Mouse (Mus musculus): ENCODE measurements around the gene Wars.
A peak's percentile ranks its signal among the peaks of the same experiment; 100 is the strongest.

The Wars gene

DNA sequence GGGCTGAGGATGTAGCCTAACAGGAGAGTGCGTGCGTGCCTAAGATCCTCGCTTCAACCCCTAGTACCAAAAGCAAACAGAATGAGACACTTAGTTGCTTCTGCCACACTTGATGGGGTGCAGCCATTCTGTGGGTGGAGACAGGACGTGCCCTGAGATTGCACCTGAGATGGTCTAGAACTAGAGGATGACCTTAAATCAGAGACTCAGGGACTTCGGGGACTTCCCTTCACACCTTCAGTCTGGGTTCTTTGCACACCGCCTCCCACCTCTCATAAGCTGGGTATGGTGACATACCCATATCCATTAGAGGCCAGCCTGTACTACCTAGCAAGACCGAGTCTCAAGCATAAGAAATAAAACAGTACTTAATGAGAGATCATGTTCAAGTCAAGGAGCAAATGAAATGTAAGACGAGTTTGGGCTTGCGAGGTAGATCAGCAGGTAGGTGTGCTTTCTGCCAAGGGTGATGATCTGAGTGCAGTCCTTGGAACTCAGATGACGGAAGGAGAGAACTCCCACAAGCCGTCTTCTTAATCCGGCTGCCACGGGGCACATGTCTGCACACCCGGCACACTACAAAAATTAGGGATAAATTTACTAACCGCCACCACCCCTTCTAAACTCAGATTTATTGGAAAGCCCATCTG, 69.6 kb downstream of the Wars start:
- DNase-seq (ENCODE audit: low spot score), result no peak

DNA sequence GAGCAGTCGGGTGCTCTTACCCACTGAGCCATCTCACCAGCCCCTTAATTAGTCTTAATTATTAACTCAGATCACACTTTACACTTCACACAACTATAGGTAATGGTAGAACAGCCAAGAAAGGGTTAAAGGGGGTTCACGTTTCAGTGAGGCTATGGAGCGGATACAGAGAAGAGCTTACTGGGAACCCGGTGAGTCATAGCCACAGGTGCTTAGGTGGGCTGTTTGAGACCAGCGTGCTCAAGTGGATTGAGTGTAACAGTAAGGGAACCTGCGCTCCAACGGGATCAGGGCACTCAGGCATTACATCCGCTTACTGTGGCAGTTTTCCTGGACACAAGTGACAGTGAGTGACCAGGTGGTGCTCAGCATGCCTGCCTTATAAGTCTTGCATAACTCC, 70.9 kb downstream of the Wars start:
- no peak for DNase-seq (ENCODE audit: low spot score)

DNA sequence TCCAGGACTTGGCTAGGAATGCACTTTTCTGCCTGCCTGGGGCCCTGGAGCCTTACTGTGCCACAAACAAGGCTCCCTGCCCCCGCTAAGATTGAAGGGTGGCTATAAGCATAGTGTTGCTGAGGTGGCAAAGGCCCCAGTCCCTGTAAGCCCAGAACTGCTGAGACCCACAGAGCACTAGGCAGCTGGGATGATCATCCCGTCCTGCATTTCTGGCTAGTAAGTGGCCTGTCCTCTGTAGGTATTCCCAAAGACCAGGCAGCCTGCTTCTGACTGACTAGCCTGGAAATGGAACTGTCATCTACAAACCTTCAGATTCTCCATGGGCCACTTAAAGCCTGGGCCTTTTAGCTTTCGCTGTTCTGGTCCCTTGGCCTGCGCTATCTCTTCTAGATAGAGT, 73.5 kb downstream of the Wars start:
- DNase-seq (ENCODE audit: low spot score), result no peak

DNA sequence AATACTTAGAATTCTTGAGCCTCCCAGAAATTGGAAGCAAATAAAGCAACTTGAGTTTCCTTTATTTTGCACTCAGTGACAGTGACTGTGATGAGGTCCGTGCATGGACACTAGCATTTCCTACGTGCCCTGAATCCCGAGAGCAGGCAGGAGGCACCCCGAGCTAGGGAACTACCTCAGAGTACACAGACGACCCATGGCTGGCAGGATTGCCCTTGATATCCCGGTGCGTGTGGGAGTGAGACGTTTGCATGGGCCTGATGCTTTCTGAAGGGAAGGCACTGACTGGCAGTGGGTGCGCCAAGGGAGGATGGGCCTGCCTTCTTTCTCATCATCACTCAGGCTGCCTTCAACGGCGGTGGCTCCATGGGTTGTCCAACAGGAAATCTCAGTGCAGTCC, 77.4 kb downstream of the Wars start:
- no peak for DNase-seq (ENCODE audit: low spot score)

DNA sequence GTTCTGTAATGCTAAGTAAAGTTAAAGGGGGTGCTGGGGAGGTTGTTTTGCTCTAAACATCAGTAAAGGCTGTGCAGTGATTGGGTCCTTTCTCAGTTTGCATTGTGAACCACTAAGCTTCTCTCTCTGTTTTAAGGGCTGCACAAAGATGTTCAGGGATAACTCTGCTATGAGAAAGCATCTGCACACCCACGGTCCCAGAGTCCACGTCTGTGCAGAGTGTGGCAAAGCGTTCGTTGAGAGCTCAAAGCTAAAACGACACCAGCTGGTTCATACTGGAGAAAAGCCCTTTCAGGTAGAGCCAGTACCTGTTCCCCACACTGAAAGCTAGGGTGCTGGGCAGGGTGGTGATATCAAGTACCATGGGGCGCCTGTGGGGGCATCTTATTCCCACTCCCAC, 79.5 kb downstream of the Wars start:
- DNase-seq (ENCODE audit: low spot score), result no peak

DNA sequence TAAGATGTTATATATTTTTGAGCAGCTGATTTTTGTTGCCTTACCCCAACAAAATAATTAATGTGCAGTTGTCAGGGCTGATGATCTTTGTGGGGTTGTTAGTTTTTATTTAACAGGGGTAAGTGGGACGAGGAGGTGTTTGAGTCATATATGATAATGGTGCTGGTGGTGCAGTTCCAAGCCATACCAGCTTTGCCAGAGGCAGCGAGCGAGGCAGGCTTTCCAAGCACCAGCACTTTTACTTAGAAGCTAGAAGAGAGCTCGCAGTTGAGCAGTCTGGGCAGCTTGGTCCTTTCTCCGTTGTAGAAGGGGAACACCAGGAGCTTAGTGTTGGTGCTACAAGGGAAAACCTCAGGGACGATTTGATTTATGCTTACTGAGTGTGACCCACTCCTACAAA, 81.5 kb downstream of the Wars start:
- DNase-seq (ENCODE audit: low spot score), result no peak

DNA sequence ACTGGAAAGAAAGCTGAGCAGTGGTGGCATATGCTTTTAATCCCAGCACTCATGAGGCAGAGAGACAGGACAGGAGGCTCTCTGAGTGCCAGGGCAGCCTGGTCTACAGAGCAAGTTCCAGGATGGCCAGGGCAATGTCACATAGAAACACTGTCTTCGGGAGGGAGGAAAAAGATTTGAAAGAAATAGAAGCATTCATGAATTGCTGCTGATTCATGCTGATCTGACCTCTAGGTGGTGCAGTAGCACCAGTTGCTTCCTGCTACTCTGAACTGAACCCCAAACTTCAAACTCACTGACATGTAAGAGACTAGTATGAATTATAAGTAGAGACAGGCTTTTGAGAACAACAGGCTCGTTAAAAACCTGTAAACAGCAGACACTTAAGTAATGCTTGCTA, 82.8 kb downstream of the Wars start:
- peak; percentile 44 for DNase-seq (ENCODE audit: low spot score)

DNA sequence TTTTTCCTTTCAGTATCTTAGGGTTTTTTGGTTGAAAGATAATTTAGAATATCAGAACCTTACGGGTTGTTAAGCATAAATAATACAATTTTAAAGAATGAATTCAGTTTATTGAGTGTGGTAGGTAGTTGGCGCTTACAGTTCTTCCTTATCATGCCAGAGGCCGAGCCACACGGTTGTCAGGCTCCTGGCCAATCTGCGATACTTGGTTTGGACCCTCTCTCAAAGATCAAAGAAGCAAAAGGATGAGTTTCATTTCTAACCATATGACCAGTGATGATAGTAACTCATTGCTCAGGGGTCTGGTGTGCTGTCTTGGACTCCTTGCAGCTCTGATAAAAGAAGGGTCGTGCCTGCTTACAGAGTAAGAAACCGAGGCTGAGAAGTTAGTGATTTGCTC, 83.7 kb downstream of the Wars start:
- DNase-seq (ENCODE audit: low spot score), result no peak
